Mouse (Mus musculus) lung, adult 2 months (tissue): Measurements from ENCODE around the gene Tlcd2.

Source experiments
- CTCF ChIP-seq: fragments of 200-500 bp; IDR thresholded peaks from 2 replicates; pipeline ENCODE4 v1.5.1; 2011; ENCODE audit warnings: mild to moderate bottlenecking, low read length, control low read depth; ENCODE audit not compliant: insufficient read depth
- POLR2A ChIP-seq: fragments of 200-500 bp; IDR thresholded peaks from 2 replicates; pipeline ENCODE4 v1.6.1; 2011; ENCODE audit warnings: low read depth, mild to moderate bottlenecking, control low read depth, low read length, borderline replicate concordance; ENCODE audit errors: extremely low read depth

DNA sequence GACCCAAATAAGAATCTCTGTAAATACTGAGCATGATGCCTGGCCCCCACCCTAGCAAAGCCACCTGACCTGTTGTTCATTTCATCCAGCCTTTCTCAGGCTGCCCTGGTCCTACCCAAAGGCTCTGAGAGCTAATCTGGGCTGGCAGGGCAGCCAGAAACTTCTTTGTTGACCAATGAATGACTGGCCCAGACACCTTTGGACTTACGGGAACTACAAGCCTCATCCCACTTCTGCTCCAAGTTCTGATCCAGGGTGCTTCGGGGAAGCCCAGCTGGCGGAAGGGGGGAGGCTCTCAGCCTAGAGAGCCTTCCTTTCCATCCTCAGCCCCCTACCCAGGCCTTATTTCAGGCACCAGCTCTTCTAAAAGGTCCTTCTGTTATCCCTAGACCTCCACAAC lies 22.7 kb upstream of the Tlcd2 start:
- no peak for TF ChIP-seq CTCF
- TF ChIP-seq POLR2A: no peak
